Mouse (Mus musculus): ENCODE results near the gene Ift122.

Gene Ift122

GRCm38 (mm10) chr6:115853091-115853813 lies at the start of gene Ift122, which contains the start of gene Mbd4:
Gene Ift122, plus strand, starts transcription at chr6:115853470.
Gene Mbd4, minus strand, starts transcription at chr6:115853371.
- TF ChIP-seq CTCF (conservative IDR thresholded peaks at IDR 0.05; ENCODE audit: low read length) = no peak
- no peak for TF ChIP-seq POU5F1 (IDR thresholded peaks at IDR 0.05; ENCODE audit: borderline replicate concordance, low read length)
- no peak for TF ChIP-seq NANOG (IDR thresholded peaks at IDR 0.05; ENCODE audit: borderline replicate concordance, low read length)
- H3K9me3 ChIP-seq (ENCODE audit: low read length) = no peaks in the 10 kb centered on the region
- peaks cover 24% of the 10 kb centered on the region for H3K4me1 ChIP-seq (replicated peaks; ENCODE audit: low read depth, low read length)
- H3K4me3 ChIP-seq (replicated peaks; ENCODE audit: low read length) = peak within 1 kb of the TSS; percentile 94
- H3K36me3 ChIP-seq (ENCODE audit: insufficient read depth, low read length) = peaks cover 28% of the 10 kb centered on the region
- H3K27me3 ChIP-seq (ENCODE audit: insufficient read depth, low read length) = no peaks in the 10 kb centered on the region

- Histone ChIP-seq H3K9me3 (ENCODE audit: low read length) (no peaks in the 10 kb centered on the region), H3K36me3 (ENCODE audit: insufficient read depth, low read length) (peaks cover 92% of the 10 kb centered on the region), H3K4me3 (replicated peaks; ENCODE audit: low read length) (no peak overlapping the region; the same call in 1 of the 2 replicates), H3K4me1 (replicated peaks; ENCODE audit: low read depth, low read length) (peaks cover 35% of the 10 kb centered on the region), H3K27me3 (ENCODE audit: insufficient read depth, low read length) (no peaks in the 10 kb centered on the region)
- TF ChIP-seq CTCF (conservative IDR thresholded peaks at IDR 0.05; ENCODE audit: low read length) (peak; percentile 30), NANOG (IDR thresholded peaks at IDR 0.05; ENCODE audit: borderline replicate concordance, low read length) (no peak), POU5F1 (IDR thresholded peaks at IDR 0.05; ENCODE audit: borderline replicate concordance, low read length) (no peak)
Measured at GRCm38 (mm10) chr6:115803541-115804382, 49.5 kb upstream of the Ift122 start.

- Histone ChIP-seq H3K27me3 (ENCODE audit: insufficient read depth, low read length) (no peaks in the 10 kb centered on the region), H3K4me3 (replicated peaks; ENCODE audit: low read length) (peak overlapping the region; percentile 100; the same call in 1 of the 2 replicates), H3K36me3 (ENCODE audit: insufficient read depth, low read length) (peaks cover 83% of the 10 kb centered on the region), H3K9me3 (ENCODE audit: low read length) (no peaks in the 10 kb centered on the region), H3K4me1 (replicated peaks; ENCODE audit: low read depth, low read length) (peaks cover 39% of the 10 kb centered on the region)
- TF ChIP-seq CTCF (conservative IDR thresholded peaks at IDR 0.05; ENCODE audit: low read length) (no peak), NANOG (IDR thresholded peaks at IDR 0.05; ENCODE audit: borderline replicate concordance, low read length) (no peak), POU5F1 (IDR thresholded peaks at IDR 0.05; ENCODE audit: borderline replicate concordance, low read length) (no peak)
Measured at GRCm38 (mm10) chr6:115804432-115805192, 48.7 kb upstream of the Ift122 start.

- H3K4me1 ChIP-seq (replicated peaks; ENCODE audit: low read depth, low read length) = peaks cover 63% of the 10 kb centered on the region
- no peaks in the 10 kb centered on the region for H3K27me3 ChIP-seq (ENCODE audit: insufficient read depth, low read length)
- H3K9me3 ChIP-seq (ENCODE audit: low read length) = no peaks in the 10 kb centered on the region
- H3K4me3 ChIP-seq (replicated peaks; ENCODE audit: low read length) = peak overlapping the region; percentile 100
- TF ChIP-seq NANOG (IDR thresholded peaks at IDR 0.05; ENCODE audit: borderline replicate concordance, low read length) (no peak), POU5F1 (IDR thresholded peaks at IDR 0.05; ENCODE audit: borderline replicate concordance, low read length) (no peak), CTCF (conservative IDR thresholded peaks at IDR 0.05; ENCODE audit: low read length) (no peak)
- peaks cover 60% of the 10 kb centered on the region for H3K36me3 ChIP-seq (ENCODE audit: insufficient read depth, low read length)
Measured at GRCm38 (mm10) chr6:115807464-115808195, 45.6 kb upstream of the Ift122 start.

- H3K9me3 ChIP-seq (ENCODE audit: low read length) = no peaks in the 10 kb centered on the region
- no peak for TF ChIP-seq CTCF (conservative IDR thresholded peaks at IDR 0.05; ENCODE audit: low read length)
- no peak for TF ChIP-seq NANOG (IDR thresholded peaks at IDR 0.05; ENCODE audit: borderline replicate concordance, low read length)
- TF ChIP-seq POU5F1 (IDR thresholded peaks at IDR 0.05; ENCODE audit: borderline replicate concordance, low read length) = no peak
- peaks cover 56% of the 10 kb centered on the region for H3K36me3 ChIP-seq (ENCODE audit: insufficient read depth, low read length)
- H3K27me3 ChIP-seq (ENCODE audit: insufficient read depth, low read length) = no peaks in the 10 kb centered on the region
- H3K4me3 ChIP-seq (replicated peaks; ENCODE audit: low read length) = peak overlapping the region; percentile 100
- peaks cover 62% of the 10 kb centered on the region for H3K4me1 ChIP-seq (replicated peaks; ENCODE audit: low read depth, low read length)
Measured at GRCm38 (mm10) chr6:115808196-115808487, 45.1 kb upstream of the Ift122 start.

- H3K4me3 ChIP-seq (replicated peaks; ENCODE audit: low read length) = peak within 1 kb of the TSS; percentile 100
- TF ChIP-seq CTCF (conservative IDR thresholded peaks at IDR 0.05; ENCODE audit: low read length) (peak; percentile 32; the same call in 1 of the 2 replicates), NANOG (IDR thresholded peaks at IDR 0.05; ENCODE audit: borderline replicate concordance, low read length) (no peak), POU5F1 (IDR thresholded peaks at IDR 0.05; ENCODE audit: borderline replicate concordance, low read length) (no peak)
- peaks cover 53% of the 10 kb centered on the region for H3K36me3 ChIP-seq (ENCODE audit: insufficient read depth, low read length)
- no peaks in the 10 kb centered on the region for H3K27me3 ChIP-seq (ENCODE audit: insufficient read depth, low read length)
- peaks cover 61% of the 10 kb centered on the region for H3K4me1 ChIP-seq (replicated peaks; ENCODE audit: low read depth, low read length)
- no peaks in the 10 kb centered on the region for H3K9me3 ChIP-seq (ENCODE audit: low read length)
Measured at GRCm38 (mm10) chr6:115808488-115809231, 44.6 kb upstream of the Ift122 start, which contains the start of gene Rpl32. Gene Rpl32, minus strand, starts transcription at chr6:115808747.

- H3K36me3 ChIP-seq (ENCODE audit: insufficient read depth, low read length) = peaks cover 23% of the 10 kb centered on the region
- peaks cover 50% of the 10 kb centered on the region for H3K4me1 ChIP-seq (replicated peaks; ENCODE audit: low read depth, low read length)
- TF ChIP-seq NANOG (IDR thresholded peaks at IDR 0.05; ENCODE audit: borderline replicate concordance, low read length) (no peak), POU5F1 (IDR thresholded peaks at IDR 0.05; ENCODE audit: borderline replicate concordance, low read length) (no peak), CTCF (conservative IDR thresholded peaks at IDR 0.05; ENCODE audit: low read length) (no peak)
- no peaks in the 10 kb centered on the region for H3K27me3 ChIP-seq (ENCODE audit: insufficient read depth, low read length)
- H3K4me3 ChIP-seq (replicated peaks; ENCODE audit: low read length) = no peak overlapping the region
- H3K9me3 ChIP-seq (ENCODE audit: low read length) = no peaks in the 10 kb centered on the region
Measured at GRCm38 (mm10) chr6:115811606-115812005, 41.7 kb upstream of the Ift122 start.
